Comparison of ENCODE assay signal across 28 mouse cellular contexts in the genomic region with DNA sequence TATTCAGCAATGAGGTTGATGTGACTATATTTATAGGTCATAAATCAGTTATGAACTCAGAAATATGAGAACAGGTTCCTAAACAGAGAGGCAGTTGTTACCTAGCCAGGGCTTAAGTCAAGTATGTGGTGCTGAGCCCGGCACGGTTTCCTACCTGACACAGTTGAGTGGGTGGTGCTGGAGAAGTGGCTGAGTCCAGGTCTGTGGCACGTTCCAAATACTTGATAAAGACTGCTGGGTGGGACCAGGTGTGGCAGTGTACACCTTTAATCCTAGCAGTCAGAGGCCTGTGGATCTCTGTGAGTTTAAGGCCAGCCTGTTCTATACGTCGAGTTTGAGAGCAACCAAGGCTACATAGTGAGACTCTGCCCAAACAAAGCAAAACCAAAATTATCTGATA.
DNase-seq lines count a peak whose midpoint lies in the region; ATAC-seq and TF ChIP-seq lines count a peak whose summit lies in the region.
"Had no signal": no experiment of that assay in that cellular context is flagged by ENCODE, and none has a peak within 500 bp of the region (broad histone marks: within the 10 kb centered on the region; RNA-seq: fewer than 3 reads in every experiment).

No protein-coding gene starts in this region.

- WGBS in intestine, embryonic 14.5 days: 76% methylated on average over 5 of the region's 5 CpGs
- 47% methylated on average over 5 of the region's 5 CpGs for WGBS in intestine, postnatal 0 days
- WGBS in lung, postnatal 0 days: 65% methylated on average over 5 of the region's 5 CpGs
- WGBS in stomach, embryonic 15.5 days: 74% methylated on average over 5 of the region's 5 CpGs

- TF ChIP-seq EP300 in lung, postnatal 0 days (IDR thresholded peaks at IDR 0.05): no peak

- 0 out of 2 replicates have a peak, but pooled peaks have one; percentile 27 for ATAC-seq in intestine, embryonic 14.5 days (replicated peaks; ENCODE audit: low FRiP score, low TSS enrichment, low read depth)
- no peak for ATAC-seq in intestine, postnatal 0 days
- ATAC-seq in lung, postnatal 0 days: peak; percentile 70
- ATAC-seq in stomach, embryonic 15.5 days (ENCODE audit: insufficient read depth, low FRiP score, low read depth): peak; percentile 74
- ATAC-seq: forebrain, embryonic 13.5 days; forebrain, embryonic 16.5 days; hindbrain, embryonic 16.5 days had no signal

- H3K4me2 ChIP-seq in intestine, embryonic 14.5 days (ENCODE audit: low read length): no peak overlapping the region
- H3K4me2 ChIP-seq in intestine, postnatal 0 days (replicated peaks; ENCODE audit: low read depth): no peak overlapping the region
- H3K4me2 ChIP-seq in lung, postnatal 0 days (replicated peaks; ENCODE audit: low read depth, low read length): no peak overlapping the region
- no peak overlapping the region for H3K4me2 ChIP-seq in stomach, embryonic 15.5 days
- H3K4me2 ChIP-seq: forebrain, embryonic 13.5 days; heart, embryonic 12.5 days; heart, embryonic 15.5 days; hindbrain, embryonic 13.5 days had no signal

- no peak overlapping the region for H3K9ac ChIP-seq in intestine, embryonic 14.5 days (ENCODE audit: low read length)
- H3K9ac ChIP-seq in intestine, postnatal 0 days (ENCODE audit: low read depth, low read length): no peak overlapping the region
- no peak overlapping the region for H3K9ac ChIP-seq in lung, postnatal 0 days (replicated peaks; ENCODE audit: low read depth)
- no peak overlapping the region for H3K9ac ChIP-seq in stomach, embryonic 15.5 days
- H3K9ac ChIP-seq: forebrain, embryonic 13.5 days; heart, embryonic 12.5 days; heart, embryonic 15.5 days; hindbrain, embryonic 13.5 days had no signal

- H3K4me1 ChIP-seq in intestine, embryonic 14.5 days (replicated peaks; ENCODE audit: control insufficient read depth, insufficient read depth, low read length): no peaks in the 10 kb centered on the region
- no peaks in the 10 kb centered on the region for H3K4me1 ChIP-seq in intestine, postnatal 0 days (replicated peaks; ENCODE audit: control insufficient read depth, insufficient read depth, low read length)
- H3K4me1 ChIP-seq in lung, postnatal 0 days (ENCODE audit: insufficient read depth, low read depth, low read length): no peaks in the 10 kb centered on the region
- H3K4me1 ChIP-seq in stomach, embryonic 15.5 days: no peaks in the 10 kb centered on the region
- H3K4me1 ChIP-seq: heart, embryonic 12.5 days; heart, embryonic 15.5 days; hindbrain, embryonic 10.5 days; hindbrain, embryonic 13.5 days had no signal

- peak; percentile 49 for DNase-seq in intestine, embryonic 14.5 days (ENCODE audit: low spot score)
- DNase-seq in lung, postnatal 0 days (ENCODE audit: low spot score): peak; percentile 44
- no peak for DNase-seq in lung, postnatal 14 days
- DNase-seq in layer of hippocampus, adult 8-10 months (ENCODE audit: low spot score in 2 of 2): no peak
- no peak for DNase-seq in embryo, embryonic 11 days
- DNase-seq: adrenal gland, adult 2 months; adrenal gland, postnatal 25 days; B cell, adult 2 months; cerebellum, adult 11-12 months; cerebellum, adult 8-10 months; cerebellum, postnatal 10 days; cerebellum, postnatal 36 days; gastrocnemius, postnatal 10 days; gastrocnemius, postnatal 36 days; heart, postnatal 10 days; heart, postnatal 36 days had no signal

- no peak overlapping the region for H3K4me3 ChIP-seq in intestine, embryonic 14.5 days (ENCODE audit: low read depth, low read length)
- no peak overlapping the region for H3K4me3 ChIP-seq in intestine, postnatal 0 days (ENCODE audit: low read depth, low read length)
- no peak overlapping the region for H3K4me3 ChIP-seq in lung, postnatal 0 days (ENCODE audit: low read depth, low read length)
- H3K4me3 ChIP-seq in stomach, embryonic 15.5 days (replicated peaks): no peak overlapping the region
- H3K4me3 ChIP-seq: forebrain, embryonic 10.5 days; forebrain, embryonic 13.5 days; heart, embryonic 12.5 days; heart, embryonic 15.5 days; hindbrain, embryonic 10.5 days; hindbrain, embryonic 13.5 days had no signal

- TF ChIP-seq CTCF in intestine, postnatal 0 days (IDR thresholded peaks at IDR 0.05; ENCODE audit: low read depth): no peak
- no peak for TF ChIP-seq CTCF in lung, postnatal 0 days (IDR thresholded peaks at IDR 0.05)

- H3K27me3 ChIP-seq in intestine, embryonic 14.5 days (replicated peaks; ENCODE audit: control insufficient read depth, insufficient read depth, low read length): no peaks in the 10 kb centered on the region
- H3K27me3 ChIP-seq in intestine, postnatal 0 days (replicated peaks; ENCODE audit: control insufficient read depth, insufficient read depth, low read length): no peaks in the 10 kb centered on the region
- H3K27me3 ChIP-seq in lung, postnatal 0 days (replicated peaks; ENCODE audit: insufficient read depth, low read length): no peaks in the 10 kb centered on the region
- H3K27me3 ChIP-seq in stomach, embryonic 15.5 days (replicated peaks): no peaks in the 10 kb centered on the region
- H3K27me3 ChIP-seq: CH12.LX; forebrain, embryonic 13.5 days; heart, embryonic 12.5 days; heart, embryonic 15.5 days; hindbrain, embryonic 13.5 days had no signal

- H3K27ac ChIP-seq in intestine, embryonic 14.5 days (ENCODE audit: low read depth): no peak overlapping the region
- H3K27ac ChIP-seq in intestine, postnatal 0 days (ENCODE audit: low read depth, low read length): no peak overlapping the region
- H3K27ac ChIP-seq in lung, postnatal 0 days (ENCODE audit: low read length): no peak overlapping the region
- no peak overlapping the region for H3K27ac ChIP-seq in stomach, embryonic 15.5 days
- H3K27ac ChIP-seq: forebrain, embryonic 10.5 days; forebrain, embryonic 13.5 days; heart, embryonic 15.5 days; hindbrain, embryonic 10.5 days; hindbrain, embryonic 13.5 days had no signal

- H3K36me3 ChIP-seq in intestine, embryonic 14.5 days (ENCODE audit: control insufficient read depth, insufficient read depth, low read length): no peaks in the 10 kb centered on the region
- H3K36me3 ChIP-seq in intestine, postnatal 0 days (ENCODE audit: control insufficient read depth, insufficient read depth): no peaks in the 10 kb centered on the region
- H3K36me3 ChIP-seq in lung, postnatal 0 days (ENCODE audit: insufficient read depth, low read length): no peaks in the 10 kb centered on the region
- no peaks in the 10 kb centered on the region for H3K36me3 ChIP-seq in stomach, embryonic 15.5 days
- H3K36me3 ChIP-seq: forebrain, embryonic 10.5 days; G1E; heart, embryonic 12.5 days; heart, embryonic 15.5 days; hindbrain, embryonic 10.5 days; hindbrain, embryonic 13.5 days had no signal

- H3K9me3 ChIP-seq in intestine, embryonic 14.5 days (ENCODE audit: control insufficient read depth, low read length): no peaks in the 10 kb centered on the region
- no peaks in the 10 kb centered on the region for H3K9me3 ChIP-seq in intestine, postnatal 0 days (ENCODE audit: control insufficient read depth)
- no peaks in the 10 kb centered on the region for H3K9me3 ChIP-seq in lung, postnatal 0 days (ENCODE audit: low read length)
- no peaks in the 10 kb centered on the region for H3K9me3 ChIP-seq in stomach, embryonic 15.5 days
- H3K9me3 ChIP-seq: forebrain, embryonic 10.5 days; forebrain, embryonic 13.5 days; G1E; heart, embryonic 12.5 days; heart, embryonic 15.5 days; hindbrain, embryonic 10.5 days; hindbrain, embryonic 13.5 days had no signal

Comparison
In these comparisons a context has a peak if more than half of its experiments do, and no peak if none do; other contexts are left out.
1. DNase-seq: peak in intestine, embryonic 14.5 days (single experiment) and lung, postnatal 0 days (single experiment); none in lung, postnatal 14 days (single experiment), layer of hippocampus, adult 8-10 months (0 of 2) and embryo, embryonic 11 days (single experiment).